Mouse (Mus musculus) spleen, adult 2 months (tissue): ENCODE measurements at regions not wholly inside any gene's neighbourhood (a gene's known extent, or its start where the extent isn't known, plus 50 kb on each side); places are given as distances from the start of the nearest gene placed in this dataset.

ENCODE experiments used
- CTCF ChIP-seq: fragments of 200-500 bp; IDR thresholded peaks from 2 replicates; pipeline ENCODE4 v1.5.1; 2011; ENCODE audit warnings: mild to moderate bottlenecking, inconsistent platforms; ENCODE audit not compliant: insufficient read depth, insufficient read length, insufficient replicate concordance; ENCODE audit errors: extremely low read depth
- POLR2A ChIP-seq: fragments of 200-500 bp; IDR thresholded peaks from 2 replicates; pipeline ENCODE4 v1.6.1; 2011; ENCODE audit warnings: low read depth, low read length, inconsistent platforms

- no peak for TF ChIP-seq POLR2A
- TF ChIP-seq CTCF = no peak
Observed at GRCm38 (mm10) chr9:33822574-33823394, 662.9 kb upstream of the Kirrel3 start.
